Mouse (Mus musculus) lung, embryonic 15.5 days (tissue): ENCODE measurements around the gene Avpr1b. TPM values are rescaled to one million over a fixed set of nuclear protein-coding genes. Genes with fewer than 3 reads are reported as not detected.

Experiments
- ATAC-seq: fragments of 200-750 bp; cut with Nextera tagmentation; 2 replicates; pipeline ENCODE4 v1.8.0; 2017; ENCODE audit warnings: moderate number of reproducible peaks, borderline replicate concordance; ENCODE audit not compliant: low FRiP score, low TSS enrichment; ENCODE audit errors: extremely low read depth
- H3K27ac ChIP-seq: fragments of 300-500 bp; sonication (generic); 2 replicates; pipeline ENCODE4 v1.5.1; 2015; ENCODE audit warnings: moderate library complexity, mild to moderate bottlenecking, inconsistent platforms
- H3K27me3 ChIP-seq: fragments of 300-500 bp; sonication (generic); 2 replicates; pipeline ENCODE4 v1.6.1; 2015; ENCODE audit warnings: inconsistent platforms
- H3K36me3 ChIP-seq: fragments of 300-500 bp; sonication (generic); 2 replicates; pipeline ENCODE4 v1.6.1; 2015; ENCODE audit warnings: inconsistent platforms
- H3K4me1 ChIP-seq: fragments of 300-500 bp; sonication (generic); 2 replicates; pipeline ENCODE4 v1.6.1; 2015; ENCODE audit warnings: inconsistent platforms
- H3K4me2 ChIP-seq: fragments of 300-500 bp; sonication (generic); 2 replicates; pipeline ENCODE4 v1.6.1; 2015; ENCODE audit warnings: inconsistent platforms, mild to moderate bottlenecking, moderate library complexity
- H3K4me3 ChIP-seq: fragments of 300-500 bp; sonication (generic); 2 replicates; pipeline ENCODE4 v1.5.1; 2015; ENCODE audit warnings: mild to moderate bottlenecking, inconsistent platforms
- H3K9ac ChIP-seq: fragments of 300-500 bp; sonication (generic); 2 replicates; pipeline ENCODE4 v1.6.1; 2015; ENCODE audit warnings: inconsistent platforms
- H3K9me3 ChIP-seq: fragments of 300-500 bp; sonication (generic); 2 replicates; pipeline ENCODE4 v1.6.1; 2016; ENCODE audit warnings: inconsistent platforms
- WGBS: fragments of 180-500 bp; shearing (Covaris S2); methylation state at CpG from one replicate; pipeline ENCODE4 v1.1.7; 2015; 5-methylcytosine and 5-hydroxymethylcytosine counted together
- polyA plus RNA-seq: library from polyadenylated mRNA; unstranded; fragments of >200 nt; fragmentation: Nextera tagmentation; extraction: Ambion mirVana; gene quantifications from 2 replicates; pipeline ENCODE4 v1.2.1, GENCODE M21; 2015

Gene Avpr1b
- polyA plus RNA-seq, 1 experiment from 2014 or later, result not detected

DNA sequence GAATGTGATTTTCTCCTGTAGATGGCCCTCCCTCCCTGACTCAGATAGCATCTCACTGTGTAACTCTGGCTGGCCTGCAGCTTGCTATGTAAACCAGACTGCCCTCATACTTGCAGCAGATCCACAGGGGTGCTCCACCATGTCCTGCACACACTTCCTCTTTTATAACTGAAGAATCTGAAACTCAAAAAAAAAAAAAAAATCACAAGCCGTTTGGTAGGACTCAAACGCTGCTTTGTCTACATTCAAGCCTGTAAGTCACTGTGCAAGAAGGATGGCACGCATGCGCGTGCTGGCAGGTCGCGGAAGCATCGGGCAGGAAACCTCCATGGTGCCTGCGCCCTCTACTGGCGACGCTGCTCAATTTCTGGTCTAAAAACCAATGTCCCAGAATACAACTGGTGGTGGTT, 58.9 kb downstream of the Avpr1b start:
- Histone ChIP-seq H3K4me3 (peak overlapping the region; percentile 11; the same call in 1 of the 2 replicates), H3K27me3 (no peaks in the 10 kb centered on the region), H3K9ac (no peak overlapping the region), H3K4me2 (peak overlapping the region; percentile 41), H3K4me1 (peaks cover 7% of the 10 kb centered on the region), H3K9me3 (no peaks in the 10 kb centered on the region), H3K27ac (0 out of 2 replicates have a peak overlapping the region, but pooled peaks have one; percentile 7), H3K36me3 (no peaks in the 10 kb centered on the region)
- WGBS, result 0% methylated on average over 11 of the region's 11 CpGs
- ATAC-seq, result peak; percentile 68; the same call in 1 of the 2 replicates

DNA sequence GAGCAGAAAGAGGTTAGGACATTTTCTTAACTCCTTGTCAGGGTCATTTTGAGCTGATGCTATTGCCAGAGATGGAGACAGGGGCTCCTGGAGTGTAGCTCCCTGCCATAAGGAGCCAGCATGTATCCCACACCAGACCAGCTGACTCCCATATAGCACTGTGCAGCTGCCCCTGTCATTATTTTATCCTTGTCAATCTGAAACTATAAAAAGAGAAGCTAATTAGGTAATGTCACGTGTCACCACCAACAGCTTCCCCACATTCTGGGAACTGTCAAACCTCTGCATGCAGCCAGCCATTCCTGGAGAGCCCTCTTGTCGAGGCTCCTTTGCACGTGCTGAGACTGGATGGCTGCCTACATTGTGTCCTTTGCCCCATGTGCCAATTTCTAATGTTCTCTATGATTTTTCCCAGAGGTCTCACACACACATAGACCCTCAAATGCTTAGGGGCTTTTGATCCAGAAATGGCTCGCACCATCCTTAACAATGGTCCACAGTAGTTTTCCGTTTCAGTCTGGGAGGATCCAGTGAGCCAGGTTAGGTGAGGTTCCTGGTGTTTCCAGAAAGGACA, 60.6 kb downstream of the Avpr1b start:
- H3K4me2 ChIP-seq, result no peak overlapping the region

DNA sequence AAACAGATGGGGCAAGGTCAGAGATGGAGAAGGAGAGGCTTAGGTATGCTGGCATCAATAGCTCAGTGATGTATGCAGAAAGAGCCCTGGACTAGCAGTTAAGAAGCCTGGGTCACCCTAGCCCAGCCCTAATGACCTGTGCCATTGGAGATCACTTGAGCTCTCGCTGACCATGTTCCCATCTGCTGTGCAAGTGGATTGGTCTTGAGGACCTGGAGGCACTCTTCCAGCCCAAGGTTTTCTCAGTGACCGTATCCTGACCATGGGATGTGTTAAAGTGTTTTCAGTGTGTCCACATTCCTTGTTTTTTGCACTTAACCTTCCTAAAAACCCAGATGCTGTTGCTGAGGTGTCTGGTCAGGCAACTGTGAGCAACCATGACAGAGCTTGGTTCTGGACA, 61.2 kb downstream of the Avpr1b start:
- H3K4me3 ChIP-seq, result no peak overlapping the region
- H3K4me2 ChIP-seq, result no peak overlapping the region
- H3K27me3 ChIP-seq, result no peaks in the 10 kb centered on the region
- H3K27ac ChIP-seq, result no peak overlapping the region
- H3K9me3 ChIP-seq, result no peaks in the 10 kb centered on the region
- H3K4me1 ChIP-seq, result peaks cover 7% of the 10 kb centered on the region
- H3K9ac ChIP-seq, result no peak overlapping the region
- 76% methylated on average over 2 of the region's 2 CpGs for WGBS
- ATAC-seq, result no peak
- no peaks in the 10 kb centered on the region for H3K36me3 ChIP-seq

More for the DNA sequence above, 60.6 kb downstream of the Avpr1b start:
- Histone ChIP-seq H3K27ac (no peak overlapping the region), H3K9me3 (no peaks in the 10 kb centered on the region), H3K4me1 (peaks cover 7% of the 10 kb centered on the region), H3K27me3 (no peaks in the 10 kb centered on the region), H3K9ac (no peak overlapping the region), H3K4me3 (no peak overlapping the region), H3K36me3 (no peaks in the 10 kb centered on the region)
- WGBS, result 73% methylated on average over 5 of the region's 5 CpGs
- ATAC-seq, result no peak

DNA sequence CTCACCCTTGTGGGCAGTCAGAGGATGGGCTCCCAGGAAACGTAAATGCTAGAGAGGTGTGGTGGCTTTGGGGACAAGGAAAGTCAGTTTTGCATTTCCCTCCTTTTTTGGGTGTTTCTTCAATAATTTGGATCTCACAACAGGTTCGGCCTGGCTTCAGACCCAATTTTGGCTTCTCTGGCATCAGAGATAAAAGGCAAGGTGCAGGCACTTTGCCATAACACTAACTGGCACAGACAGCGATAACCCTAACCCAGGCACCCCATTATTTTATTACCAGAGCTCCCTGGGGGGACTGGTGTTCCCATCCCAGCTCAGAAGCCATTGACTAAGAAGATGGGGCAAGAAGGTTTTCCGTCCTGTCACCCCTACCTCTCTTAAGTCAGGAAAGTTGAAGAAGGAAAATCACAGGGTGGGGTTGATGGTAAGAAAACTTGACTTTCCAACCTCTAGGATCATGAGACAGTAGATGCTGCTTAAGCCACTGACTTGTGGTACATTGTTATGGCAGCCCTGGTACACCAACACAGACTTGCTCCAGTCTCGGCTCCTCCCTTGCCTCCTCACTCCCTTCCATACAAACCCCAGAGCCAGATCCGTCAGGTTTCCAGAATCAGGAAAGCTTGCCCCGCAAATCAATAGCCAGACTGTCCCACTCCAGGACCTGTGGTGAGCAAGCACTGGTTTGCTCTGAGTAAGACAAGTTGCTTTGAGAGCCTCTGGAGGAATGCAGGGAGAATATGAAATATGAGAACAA, 61.9 kb downstream of the Avpr1b start:
- H3K27me3 ChIP-seq, result no peaks in the 10 kb centered on the region
- no peak overlapping the region for H3K27ac ChIP-seq
- no peak for ATAC-seq
- H3K36me3 ChIP-seq, result no peaks in the 10 kb centered on the region
- peaks cover 7% of the 10 kb centered on the region for H3K4me1 ChIP-seq
- H3K4me2 ChIP-seq, result no peak overlapping the region
- no peaks in the 10 kb centered on the region for H3K9me3 ChIP-seq
- WGBS, result 63% methylated on average over 7 of the region's 7 CpGs
- no peak overlapping the region for H3K4me3 ChIP-seq
- H3K9ac ChIP-seq, result no peak overlapping the region

Other genes starting within 250 kb of the Avpr1b start
- 11.0 and 14.1 TPM in 2 replicates for gene Srgap2, start 71.9 kb upstream of the Avpr1b start, polyA plus RNA-seq
- gene Fam72a, start 71.3 kb upstream of the Avpr1b start, polyA plus RNA-seq, result 2.3 and 3.0 TPM in 2 replicates
- gene Ctse, start 39.1 kb downstream of the Avpr1b start, polyA plus RNA-seq, result 0.72 and 0.80 TPM in 2 replicates
- 2.3 and 3.0 TPM in 2 replicates for gene Rab7b, start 89.5 kb downstream of the Avpr1b start, polyA plus RNA-seq
- gene Slc26a9, start 144.8 kb downstream of the Avpr1b start, polyA plus RNA-seq, result 4.2 and 5.3 TPM in 2 replicates
- 0.30 and 0.77 TPM in 2 replicates for gene Pm20d1, start 198.1 kb downstream of the Avpr1b start, polyA plus RNA-seq
- 12.8 and 13.0 TPM in 2 replicates for gene Slc41a1, start 228.3 kb downstream of the Avpr1b start, polyA plus RNA-seq